Mouse (Mus musculus): ENCODE measurements around the gene Ptgfrn. TPM values are rescaled to one million over a fixed set of nuclear protein-coding genes. Genes with fewer than 3 reads are reported as not detected.

The Ptgfrn gene
- polyA plus RNA-seq, 1 experiment: 1.0 TPM

GRCm38 (mm10) chr3:101144366-101144948 is 34.4 kb upstream of the Ptgfrn start:
- Histone ChIP-seq H3K4me3 (ENCODE audit: control insufficient read depth, low read depth, low read length) (no peak overlapping the region), H3K27ac (ENCODE audit: control insufficient read depth, insufficient read depth, low read depth, low read length) (no peak overlapping the region), H3K36me3 (ENCODE audit: control insufficient read depth, insufficient read depth, low read length) (no peaks in the 10 kb centered on the region), H3K27me3 (ENCODE audit: control insufficient read depth, insufficient read depth, low read length) (no peaks in the 10 kb centered on the region), H3K4me1 (ENCODE audit: control insufficient read depth, insufficient read depth, low read length) (no peaks in the 10 kb centered on the region)
- TF ChIP-seq CTCF (IDR thresholded peaks at IDR 0.05; ENCODE audit: control insufficient read depth, insufficient read depth, insufficient replicate concordance, low read depth, low read length) (no peak), POLR2A (IDR thresholded peaks at IDR 0.05; ENCODE audit: control insufficient read depth, low read depth, low read length) (no peak)

DNA sequence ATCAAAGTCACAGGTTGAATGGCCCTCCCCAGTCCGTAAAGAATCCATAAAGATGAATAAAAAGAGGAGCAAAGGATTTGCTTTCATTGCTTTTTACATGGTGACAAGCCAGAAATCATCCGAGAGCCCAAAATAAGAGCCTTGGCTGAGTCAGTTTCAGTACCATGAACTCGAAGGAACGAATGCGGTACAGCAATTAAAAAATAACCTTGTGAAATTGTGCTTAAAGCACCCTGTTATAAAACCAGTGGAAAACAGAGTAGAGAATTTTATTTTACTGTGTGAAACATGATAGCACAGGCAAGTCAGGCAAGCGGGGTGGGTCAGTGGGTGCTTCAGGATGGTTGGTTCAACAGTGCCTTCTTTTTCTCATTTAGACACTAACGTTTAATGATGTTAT is 33.4 kb upstream of the Ptgfrn start:
- Histone ChIP-seq H3K27ac (ENCODE audit: control insufficient read depth, insufficient read depth, low read depth, low read length) (no peak overlapping the region), H3K27me3 (ENCODE audit: control insufficient read depth, insufficient read depth, low read length) (no peaks in the 10 kb centered on the region), H3K4me3 (ENCODE audit: control insufficient read depth, low read depth, low read length) (no peak overlapping the region), H3K36me3 (ENCODE audit: control insufficient read depth, insufficient read depth, low read length) (no peaks in the 10 kb centered on the region), H3K4me1 (ENCODE audit: control insufficient read depth, insufficient read depth, low read length) (no peaks in the 10 kb centered on the region)
- no peak for TF ChIP-seq POLR2A (IDR thresholded peaks at IDR 0.05; ENCODE audit: control insufficient read depth, low read depth, low read length)
- TF ChIP-seq CTCF (IDR thresholded peaks at IDR 0.05; ENCODE audit: control insufficient read depth, insufficient read depth, insufficient replicate concordance, low read depth, low read length): no peak

DNA sequence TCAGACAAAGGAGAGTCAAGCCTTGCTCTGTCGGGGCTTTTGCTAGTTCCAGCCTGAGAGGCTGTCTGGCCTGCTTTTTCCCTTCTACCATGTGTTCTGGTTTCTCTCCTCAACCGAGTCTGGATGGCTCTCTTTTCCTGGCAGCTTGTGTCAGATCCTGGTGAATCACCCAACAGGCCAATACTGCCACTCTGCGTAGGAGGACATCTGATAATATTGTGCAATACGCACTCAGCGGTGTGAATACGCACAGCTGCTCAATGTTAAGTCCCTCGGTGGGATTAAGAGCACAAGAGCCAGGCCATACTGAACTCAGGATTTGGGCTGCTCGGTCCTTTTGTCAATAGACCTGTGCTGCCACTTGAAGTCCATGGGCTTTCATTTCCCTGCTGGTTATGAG is 31.8 kb upstream of the Ptgfrn start:
- no peak for TF ChIP-seq CTCF (IDR thresholded peaks at IDR 0.05; ENCODE audit: control insufficient read depth, insufficient read depth, insufficient replicate concordance, low read depth, low read length)
- TF ChIP-seq POLR2A (IDR thresholded peaks at IDR 0.05; ENCODE audit: control insufficient read depth, low read depth, low read length): no peak
- no peak overlapping the region for H3K4me3 ChIP-seq (ENCODE audit: control insufficient read depth, low read depth, low read length)
- H3K36me3 ChIP-seq (ENCODE audit: control insufficient read depth, insufficient read depth, low read length): no peaks in the 10 kb centered on the region
- no peak overlapping the region for H3K27ac ChIP-seq (ENCODE audit: control insufficient read depth, insufficient read depth, low read depth, low read length)
- no peaks in the 10 kb centered on the region for H3K4me1 ChIP-seq (ENCODE audit: control insufficient read depth, insufficient read depth, low read length)
- H3K27me3 ChIP-seq (ENCODE audit: control insufficient read depth, insufficient read depth, low read length): no peaks in the 10 kb centered on the region

- Histone ChIP-seq H3K4me1 (ENCODE audit: control insufficient read depth, insufficient read depth, low read length) (no peaks in the 10 kb centered on the region), H3K27me3 (ENCODE audit: control insufficient read depth, insufficient read depth, low read length) (no peaks in the 10 kb centered on the region), H3K4me3 (ENCODE audit: control insufficient read depth, low read depth, low read length) (no peak overlapping the region), H3K36me3 (ENCODE audit: control insufficient read depth, insufficient read depth, low read length) (no peaks in the 10 kb centered on the region), H3K27ac (ENCODE audit: control insufficient read depth, insufficient read depth, low read depth, low read length) (no peak overlapping the region)
- TF ChIP-seq CTCF (IDR thresholded peaks at IDR 0.05; ENCODE audit: control insufficient read depth, insufficient read depth, insufficient replicate concordance, low read depth, low read length) (no peak), POLR2A (IDR thresholded peaks at IDR 0.05; ENCODE audit: control insufficient read depth, low read depth, low read length) (no peak)
These were observed 29.9 kb upstream of the Ptgfrn start for GRCm38 (mm10) chr3:101139958-101140357.

GRCm38 (mm10) chr3:101136483-101136882 is 26.4 kb upstream of the Ptgfrn start:
- Histone ChIP-seq H3K36me3 (ENCODE audit: control insufficient read depth, insufficient read depth, low read length) (no peaks in the 10 kb centered on the region), H3K4me1 (ENCODE audit: control insufficient read depth, insufficient read depth, low read length) (no peaks in the 10 kb centered on the region), H3K4me3 (ENCODE audit: control insufficient read depth, low read depth, low read length) (no peak overlapping the region), H3K27me3 (ENCODE audit: control insufficient read depth, insufficient read depth, low read length) (no peaks in the 10 kb centered on the region), H3K27ac (ENCODE audit: control insufficient read depth, insufficient read depth, low read depth, low read length) (no peak overlapping the region)
- TF ChIP-seq POLR2A (IDR thresholded peaks at IDR 0.05; ENCODE audit: control insufficient read depth, low read depth, low read length): no peak
- TF ChIP-seq CTCF (IDR thresholded peaks at IDR 0.05; ENCODE audit: control insufficient read depth, insufficient read depth, insufficient replicate concordance, low read depth, low read length): no peak

DNA sequence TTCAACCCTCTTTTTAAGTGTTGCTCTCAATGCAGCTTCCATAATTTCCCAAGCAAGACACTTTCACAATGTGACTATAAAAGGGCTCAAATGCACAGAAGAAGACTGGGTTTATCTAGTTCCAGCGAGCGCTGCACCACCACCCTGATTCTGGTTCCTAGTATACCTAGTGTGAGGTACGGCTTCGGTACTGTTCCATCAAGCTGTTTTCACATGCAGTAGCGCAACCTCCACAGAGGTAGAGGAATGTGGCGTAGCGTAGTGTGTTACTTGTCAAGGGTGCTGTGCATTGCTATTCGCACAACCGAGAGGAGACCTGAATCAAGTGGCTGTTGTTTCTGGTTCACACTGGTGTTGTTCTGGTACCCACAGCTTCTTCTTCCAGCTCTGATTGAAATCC is 24.8 kb upstream of the Ptgfrn start:
- H3K36me3 ChIP-seq (ENCODE audit: control insufficient read depth, insufficient read depth, low read length): no peaks in the 10 kb centered on the region
- no peak overlapping the region for H3K27ac ChIP-seq (ENCODE audit: control insufficient read depth, insufficient read depth, low read depth, low read length)
- no peak overlapping the region for H3K4me3 ChIP-seq (ENCODE audit: control insufficient read depth, low read depth, low read length)
- H3K4me1 ChIP-seq (ENCODE audit: control insufficient read depth, insufficient read depth, low read length): peaks cover 4% of the 10 kb centered on the region
- TF ChIP-seq CTCF (IDR thresholded peaks at IDR 0.05; ENCODE audit: control insufficient read depth, insufficient read depth, insufficient replicate concordance, low read depth, low read length) (no peak), POLR2A (IDR thresholded peaks at IDR 0.05; ENCODE audit: control insufficient read depth, low read depth, low read length) (no peak)
- H3K27me3 ChIP-seq (ENCODE audit: control insufficient read depth, insufficient read depth, low read length): no peaks in the 10 kb centered on the region

GRCm38 (mm10) chr3:101132981-101133380 is 22.9 kb upstream of the Ptgfrn start:
- Histone ChIP-seq H3K36me3 (ENCODE audit: control insufficient read depth, insufficient read depth, low read length) (no peaks in the 10 kb centered on the region), H3K27me3 (ENCODE audit: control insufficient read depth, insufficient read depth, low read length) (no peaks in the 10 kb centered on the region), H3K27ac (ENCODE audit: control insufficient read depth, insufficient read depth, low read depth, low read length) (no peak overlapping the region), H3K4me3 (ENCODE audit: control insufficient read depth, low read depth, low read length) (no peak overlapping the region), H3K4me1 (ENCODE audit: control insufficient read depth, insufficient read depth, low read length) (peaks cover 4% of the 10 kb centered on the region)
- TF ChIP-seq CTCF (IDR thresholded peaks at IDR 0.05; ENCODE audit: control insufficient read depth, insufficient read depth, insufficient replicate concordance, low read depth, low read length) (no peak), POLR2A (IDR thresholded peaks at IDR 0.05; ENCODE audit: control insufficient read depth, low read depth, low read length) (no peak)

DNA sequence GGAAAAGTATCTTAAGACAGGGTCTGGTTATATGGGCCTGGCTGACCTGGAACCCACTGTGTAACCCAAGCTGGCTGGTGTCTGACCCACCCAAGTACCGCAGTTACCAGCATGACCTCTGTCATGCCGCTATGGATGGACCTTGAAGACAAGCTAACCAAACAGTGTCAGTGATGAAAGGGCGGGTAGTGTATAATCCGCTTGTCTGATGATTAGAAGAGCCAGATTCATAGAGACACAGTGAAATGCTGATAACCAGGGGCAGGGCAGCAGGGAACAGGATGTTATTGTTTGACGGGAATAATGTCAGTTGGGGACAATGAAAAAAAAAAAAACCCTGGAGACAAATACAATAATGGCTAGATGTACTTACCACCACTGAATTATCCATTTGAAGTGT is 21.7 kb upstream of the Ptgfrn start:
- Histone ChIP-seq H3K36me3 (ENCODE audit: control insufficient read depth, insufficient read depth, low read length) (no peaks in the 10 kb centered on the region), H3K27ac (ENCODE audit: control insufficient read depth, insufficient read depth, low read depth, low read length) (no peak overlapping the region)
- TF ChIP-seq POLR2A (IDR thresholded peaks at IDR 0.05; ENCODE audit: control insufficient read depth, low read depth, low read length) (no peak), CTCF (IDR thresholded peaks at IDR 0.05; ENCODE audit: control insufficient read depth, insufficient read depth, insufficient replicate concordance, low read depth, low read length) (no peak)

More for the DNA sequence above, 21.7 kb upstream of the Ptgfrn start:
- H3K27me3 ChIP-seq (ENCODE audit: control insufficient read depth, insufficient read depth, low read length): no peaks in the 10 kb centered on the region
- no peak overlapping the region for H3K4me3 ChIP-seq (ENCODE audit: control insufficient read depth, low read depth, low read length)
- H3K4me1 ChIP-seq (ENCODE audit: control insufficient read depth, insufficient read depth, low read length): peaks cover 4% of the 10 kb centered on the region

Data from testis, adult 2 months (tissue).